Mouse (Mus musculus): ENCODE data around the gene Hccs.

- TF ChIP-seq GATA1 (IDR thresholded peaks at IDR 0.05; ENCODE audit: low read length) (no peak), TAL1 (IDR thresholded peaks at IDR 0.05; ENCODE audit: low read length) (no peak)
Measured at GRCm38 (mm10) chrX:169210019-169210418, 110.2 kb downstream of the Hccs start.

Data from erythroblast, embryonic 14.5 days (primary cell).